Mouse (Mus musculus) Muller cell, postnatal 12 days (primary cell): Measurements from ENCODE around the gene Tacc3.

Source experiments
- DNase-seq: peaks from one replicate; pipeline ENCODE4 v3.0.0-alpha.2; 2015; ENCODE audit errors: inconsistent ontology term

The Tacc3 gene

DNA sequence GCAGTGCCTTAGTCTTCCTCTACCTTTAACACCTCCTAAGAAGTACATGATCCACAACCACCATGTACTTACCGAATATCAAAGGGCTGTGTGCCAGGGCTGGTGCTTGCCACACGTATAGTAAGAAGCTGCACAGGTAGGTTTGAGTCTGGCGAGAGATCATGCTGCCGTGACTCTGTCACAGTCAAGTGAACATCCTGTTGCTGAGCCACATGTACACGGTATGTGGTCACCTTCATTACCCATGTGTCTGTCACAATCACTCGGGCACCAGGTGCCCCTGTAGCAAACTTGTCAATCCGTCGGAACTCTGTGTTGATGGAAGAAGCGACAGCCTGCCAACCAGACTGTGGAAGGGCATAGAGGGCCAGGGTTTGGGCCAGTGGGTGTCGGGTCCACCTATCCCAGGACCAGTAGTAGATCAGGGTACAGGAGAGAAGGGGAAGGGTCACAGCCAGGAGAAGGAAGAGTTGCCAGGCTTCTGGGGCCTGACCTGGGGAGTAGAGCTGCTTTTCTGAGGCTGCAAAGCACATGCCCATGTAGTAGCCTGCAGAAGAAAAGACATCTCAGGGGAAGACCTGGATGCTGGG, 2.6 kb upstream of the Tacc3 start:
- no peak for DNase-seq

GRCm38 (mm10) chr5:33656739-33657138, 1.2 kb upstream of the Tacc3 start:
- no peak for DNase-seq

GRCm38 (mm10) chr5:33657251-33657786, 609 bp upstream of the Tacc3 start:
- no peak for DNase-seq

- no peak for DNase-seq
Observed at GRCm38 (mm10) chr5:33658664-33659050, 729 bp downstream of the Tacc3 start.

DNA sequence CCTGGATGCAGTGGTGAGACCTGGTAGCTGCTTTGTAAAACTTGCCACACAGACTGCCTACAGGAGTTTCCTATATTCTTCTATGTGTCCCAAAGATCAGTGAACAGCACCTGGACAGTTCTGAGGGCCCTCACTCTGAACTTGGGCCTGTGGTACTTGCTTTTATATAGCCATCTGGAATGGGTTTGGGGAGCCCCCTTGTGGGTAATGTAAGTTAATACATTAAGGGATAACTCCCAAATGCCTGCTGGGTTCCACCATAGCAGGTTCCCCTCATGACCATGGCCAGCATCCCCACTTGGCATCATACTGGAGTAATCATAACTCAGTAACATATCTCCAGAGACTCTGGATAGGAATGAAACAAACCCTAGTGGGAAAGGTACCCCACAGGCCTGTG, 10.3 kb downstream of the Tacc3 start:
- DNase-seq = no peak

GRCm38 (mm10) chr5:33671659-33672058, 13.7 kb downstream of the Tacc3 start:
- DNase-seq = no peak

DNA sequence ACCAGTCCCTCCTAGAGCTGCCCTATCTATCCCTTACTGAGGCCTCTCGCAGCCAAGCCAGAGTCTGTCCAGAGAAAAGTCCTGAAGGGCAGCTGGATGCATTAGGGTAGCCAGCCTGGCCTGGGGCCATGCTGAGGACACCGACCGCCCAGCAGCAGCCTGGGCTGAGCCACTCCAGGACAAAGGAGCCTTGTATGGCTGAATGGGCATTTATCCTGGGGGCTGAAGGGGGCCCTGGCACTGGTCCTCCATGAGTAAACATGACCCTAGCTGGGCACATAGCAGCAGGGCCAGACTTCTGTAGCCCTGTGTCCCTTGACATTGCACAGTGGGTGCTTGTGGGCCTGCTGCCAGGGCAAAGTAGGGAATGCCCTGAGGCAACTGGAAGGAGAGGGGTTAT, 16.5 kb downstream of the Tacc3 start:
- DNase-seq = peak; percentile 96

DNA sequence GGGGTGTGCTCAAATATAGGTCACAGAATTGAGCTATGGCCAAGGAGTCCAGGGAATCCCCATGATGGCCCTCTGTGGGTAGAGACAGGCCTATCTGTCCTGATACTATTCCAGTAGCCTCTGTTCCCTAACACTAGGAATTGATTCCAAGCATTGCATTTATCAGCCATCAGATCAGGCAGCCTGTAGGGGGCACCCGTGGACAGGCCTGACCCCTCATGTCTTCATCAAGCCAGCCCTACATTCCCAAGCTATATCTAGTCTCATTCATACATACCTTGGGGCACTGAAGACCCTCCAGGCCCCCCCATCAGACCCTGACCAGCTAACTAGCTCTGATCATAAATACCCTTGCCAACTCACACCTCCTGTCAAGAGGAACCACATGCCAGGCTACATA, 18.0 kb downstream of the Tacc3 start:
- DNase-seq = peak; percentile 67

GRCm38 (mm10) chr5:33678244-33678643, 20.3 kb downstream of the Tacc3 start:
- no peak for DNase-seq

DNA sequence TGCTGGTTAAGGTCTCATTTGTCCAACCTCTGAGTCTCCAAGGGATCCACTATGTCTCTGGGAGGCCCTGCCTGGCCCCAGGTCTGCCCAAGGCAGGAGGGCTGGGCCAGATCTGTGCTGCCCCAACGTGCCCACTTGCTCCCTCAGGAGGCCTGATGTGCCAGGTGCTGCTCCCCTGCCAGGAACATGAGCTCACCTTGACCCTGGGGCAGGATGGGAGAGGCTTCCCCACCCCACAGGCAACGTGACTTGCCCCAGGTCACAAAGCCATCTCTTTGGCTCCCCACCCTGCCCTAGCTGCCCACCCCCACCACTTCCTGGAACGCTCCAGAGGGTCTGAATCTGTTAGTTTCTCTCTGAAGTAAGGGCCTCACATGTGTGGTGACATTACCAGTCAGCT, 23.1 kb downstream of the Tacc3 start:
- no peak for DNase-seq

GRCm38 (mm10) chr5:33681611-33682388, 23.9 kb downstream of the Tacc3 start:
- no peak for DNase-seq

DNA sequence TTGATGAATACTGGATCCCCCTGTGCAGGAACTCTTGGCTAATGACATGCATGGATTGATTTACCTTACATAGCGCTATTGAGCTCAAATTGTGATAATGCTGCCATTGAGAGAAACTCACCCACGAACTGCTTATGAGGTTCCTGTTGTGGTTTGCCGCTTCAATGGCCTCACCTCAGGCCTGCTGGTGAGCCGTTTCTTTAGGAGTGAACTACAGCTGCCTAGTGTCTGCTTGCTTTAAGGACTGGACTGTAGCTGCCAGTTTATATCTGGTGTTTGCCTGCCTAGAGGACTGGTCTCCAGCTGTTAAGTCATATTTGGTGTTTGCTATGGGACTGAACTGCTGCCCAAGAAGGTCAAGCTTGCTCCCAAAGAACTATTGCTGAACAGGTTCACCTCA, 25.0 kb downstream of the Tacc3 start:
- DNase-seq = no peak

- DNase-seq = no peak
Observed at GRCm38 (mm10) chr5:33683897-33684652, 26.1 kb downstream of the Tacc3 start.

- no peak for DNase-seq
Observed at GRCm38 (mm10) chr5:33684932-33685331, 27.0 kb downstream of the Tacc3 start.

DNA sequence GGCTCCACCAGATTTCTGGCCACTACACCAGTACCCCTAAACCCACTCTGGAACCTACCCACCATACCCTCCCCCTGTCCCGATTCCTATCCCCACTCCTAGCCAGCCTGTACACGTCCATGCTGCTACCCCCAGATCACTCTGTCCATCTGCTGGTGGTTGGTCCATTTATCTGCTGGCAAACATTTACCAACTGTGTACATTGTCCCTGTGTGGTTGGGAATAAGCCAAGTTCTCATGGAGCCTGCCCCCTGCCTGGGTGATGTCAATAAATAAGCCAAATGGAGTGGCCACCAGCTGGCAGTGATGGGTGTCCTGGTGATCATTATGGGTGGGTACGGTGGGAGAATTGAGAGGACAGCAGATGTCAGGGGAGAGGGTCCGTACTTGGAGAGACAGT, 29.2 kb downstream of the Tacc3 start:
- DNase-seq = no peak

DNA sequence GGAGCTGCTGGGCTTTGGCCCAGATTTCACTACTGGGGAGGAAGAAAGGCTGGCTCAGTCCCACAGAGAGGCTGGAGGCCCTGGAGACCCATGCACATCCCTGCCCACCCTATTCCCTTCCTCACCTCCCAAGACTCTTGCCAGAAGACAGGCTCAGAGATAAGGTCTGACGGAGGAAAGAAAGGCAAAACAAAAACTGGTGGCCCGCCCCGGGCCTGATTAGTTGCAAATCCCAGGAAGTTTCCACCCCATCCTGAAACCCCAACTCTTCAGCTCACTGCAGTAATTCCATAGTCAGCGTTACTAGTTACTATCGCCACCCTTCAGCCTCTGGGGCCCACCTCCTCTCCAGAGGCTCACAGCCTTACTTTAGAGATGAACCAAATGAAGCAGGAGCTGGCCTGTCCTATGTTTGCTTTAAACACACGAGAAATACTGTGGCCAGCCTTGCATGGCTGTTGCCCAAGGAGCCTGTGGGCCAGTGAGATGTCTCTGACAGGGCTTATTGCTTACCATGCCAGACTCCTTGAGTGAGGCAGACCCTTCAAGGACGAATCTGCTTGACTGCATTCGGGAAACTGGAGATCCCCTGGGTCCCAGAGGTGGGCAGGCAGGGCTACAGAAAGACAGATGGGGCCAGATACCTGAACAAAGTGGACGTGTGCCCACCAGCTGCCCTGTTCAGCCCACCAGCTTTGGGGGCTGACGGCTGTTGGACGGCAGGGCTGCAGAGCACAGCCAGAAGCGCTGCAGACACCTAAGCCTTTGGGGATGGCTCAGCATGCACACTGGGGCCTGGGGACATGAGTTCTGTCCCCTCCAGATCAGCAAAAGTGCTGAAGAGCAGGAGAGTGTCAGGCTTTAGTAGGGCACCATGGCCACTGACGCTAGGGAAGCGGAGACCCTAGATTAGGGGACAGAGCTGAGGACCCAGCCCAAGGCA, 30.6 kb downstream of the Tacc3 start:
- DNase-seq = no peak

DNA sequence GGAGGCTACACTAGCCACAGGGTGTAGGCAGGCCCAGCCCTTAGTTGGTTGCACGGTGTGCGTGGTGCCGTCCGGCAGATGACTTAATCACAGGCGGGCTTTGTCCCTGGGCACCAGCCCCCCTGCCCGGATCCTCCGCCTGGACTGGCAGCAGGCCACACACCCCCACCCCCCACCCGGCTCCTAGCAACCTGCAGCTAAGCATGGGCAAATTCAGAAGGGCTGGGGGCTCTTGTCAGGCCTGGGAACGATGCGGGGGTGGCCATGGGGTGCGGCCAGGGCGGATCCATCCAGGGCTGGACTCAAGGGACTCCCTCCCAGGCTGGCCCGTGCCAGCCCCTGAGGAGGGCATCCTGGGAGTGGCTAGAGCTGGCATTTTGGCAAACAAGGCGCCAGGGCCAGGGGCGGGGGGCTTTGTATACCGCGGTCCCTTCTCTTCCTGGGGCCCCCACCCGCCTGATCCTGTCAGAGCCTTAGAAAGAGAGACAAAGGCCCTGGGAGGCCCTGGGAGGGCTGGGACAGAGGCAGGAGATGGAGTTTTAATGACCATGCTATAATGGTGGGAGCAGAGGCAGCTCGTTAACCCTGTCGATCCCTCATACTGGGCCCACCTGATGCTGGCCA, 31.4 kb downstream of the Tacc3 start:
- DNase-seq = no peak

DNA sequence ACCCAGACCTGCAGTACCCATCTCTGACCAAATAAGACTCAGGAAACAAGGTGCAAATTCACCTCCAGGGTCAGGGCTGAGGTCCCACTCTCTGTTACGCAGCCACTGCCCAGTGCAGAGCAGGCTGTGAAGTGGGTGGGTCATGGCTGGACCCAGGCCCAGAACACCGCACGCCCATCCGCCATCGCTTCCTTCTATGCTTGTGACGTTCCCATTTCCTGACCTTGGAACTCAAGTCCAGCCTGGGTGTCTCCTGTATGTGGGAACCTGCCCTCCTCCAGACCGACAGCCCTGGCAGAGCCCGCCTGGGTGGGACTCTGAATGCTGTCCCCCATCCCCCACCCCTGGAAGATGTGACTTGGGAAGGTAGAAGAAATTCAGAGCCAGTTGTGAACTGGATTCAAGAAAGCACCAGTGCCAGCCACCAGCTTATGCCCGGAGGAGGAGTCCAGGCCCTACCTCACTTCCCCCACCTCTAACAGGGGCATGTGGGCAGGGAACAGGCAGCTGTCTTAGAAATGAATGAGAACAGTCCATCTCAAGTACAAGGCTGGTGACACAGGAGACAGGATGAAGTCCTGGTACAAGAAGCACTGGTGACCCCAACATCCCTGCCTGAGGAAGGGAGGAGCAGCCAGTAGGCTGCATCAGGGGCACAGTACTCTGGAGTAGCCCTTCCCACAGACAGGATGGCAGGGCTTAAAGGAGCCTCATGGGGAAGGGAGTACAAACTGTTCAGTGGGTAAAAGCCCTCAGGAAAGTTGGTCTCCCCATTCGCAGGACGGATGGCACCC, 32.1 kb downstream of the Tacc3 start:
- no peak for DNase-seq

DNA sequence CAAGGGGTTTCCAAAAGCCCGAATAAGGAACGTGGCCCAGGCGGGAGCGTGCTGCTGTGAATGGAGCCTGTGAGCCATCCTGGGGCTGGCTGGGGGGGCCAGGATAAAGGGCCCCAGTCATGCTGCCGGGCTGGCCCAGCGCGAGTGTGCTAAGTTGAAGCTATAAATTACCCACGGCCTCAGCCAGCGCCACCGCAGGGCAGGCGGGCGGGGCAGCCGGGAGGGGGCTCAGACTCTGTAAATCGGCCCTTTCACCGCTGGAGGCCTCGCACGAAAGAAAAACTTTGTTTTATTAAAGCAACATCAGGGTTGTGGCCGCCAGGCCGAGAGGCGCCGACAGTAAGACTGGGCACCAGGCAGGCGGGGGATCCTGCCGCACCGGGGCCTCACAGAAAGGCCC, 34.5 kb downstream of the Tacc3 start:
- no peak for DNase-seq

- no peak for DNase-seq
Observed at GRCm38 (mm10) chr5:33694461-33694847, 36.5 kb downstream of the Tacc3 start.
